Mouse (Mus musculus) retina, adult 2 months (tissue): ENCODE data around the gene Cep295nl.
"Not testable (repeated sequence)": the region's sequence is repeated elsewhere in the genome, so short reads cannot be mapped to it uniquely, and the experiment has no call there.

Experiments
- DNase-seq: peaks from one replicate; pipeline ENCODE4 v3.0.0-alpha.2; 2012; ENCODE audit warnings: low read depth, low spot score

The Cep295nl gene

GRCm38 (mm10) chr11:118342400-118342981, at the start of gene Cep295nl:
Gene Cep295nl (minus strand): TSS chr11:118342500.
- DNase-seq, result no peak

GRCm38 (mm10) chr11:118387816-118388215, 45.5 kb upstream of the Cep295nl start:
- not testable (repeated sequence) for DNase-seq

- DNase-seq, result peak; percentile 36
Measured at GRCm38 (mm10) chr11:118379251-118380009, 37.1 kb upstream of the Cep295nl start.

GRCm38 (mm10) chr11:118378656-118379055, 36.4 kb upstream of the Cep295nl start:
- DNase-seq, result no peak

- not testable (repeated sequence) for DNase-seq
Measured at GRCm38 (mm10) chr11:118376323-118376722, 34.0 kb upstream of the Cep295nl start.

- DNase-seq, result no peak
Measured at GRCm38 (mm10) chr11:118375881-118376280, 33.6 kb upstream of the Cep295nl start.

GRCm38 (mm10) chr11:118375461-118375860, 33.2 kb upstream of the Cep295nl start:
- DNase-seq, result no peak

- DNase-seq, result no peak
Measured at GRCm38 (mm10) chr11:118375006-118375405, 32.7 kb upstream of the Cep295nl start.

- DNase-seq, result no peak
Measured at GRCm38 (mm10) chr11:118374506-118374905, 32.2 kb upstream of the Cep295nl start.

GRCm38 (mm10) chr11:118372641-118373040, 30.3 kb upstream of the Cep295nl start:
- DNase-seq, result no peak

GRCm38 (mm10) chr11:118371876-118372275, 29.6 kb upstream of the Cep295nl start:
- DNase-seq, result no peak

GRCm38 (mm10) chr11:118369657-118370056, 27.4 kb upstream of the Cep295nl start:
- DNase-seq, result no peak

GRCm38 (mm10) chr11:118369251-118369650, 27.0 kb upstream of the Cep295nl start:
- DNase-seq, result no peak

GRCm38 (mm10) chr11:118368330-118368729, 26.0 kb upstream of the Cep295nl start:
- DNase-seq, result no peak

- no peak for DNase-seq
Measured at GRCm38 (mm10) chr11:118366559-118366958, 24.3 kb upstream of the Cep295nl start.

- no peak for DNase-seq
Measured at GRCm38 (mm10) chr11:118366108-118366507, 23.8 kb upstream of the Cep295nl start.

GRCm38 (mm10) chr11:118365171-118365570, 22.9 kb upstream of the Cep295nl start:
- no peak for DNase-seq

GRCm38 (mm10) chr11:118364021-118364420, 21.7 kb upstream of the Cep295nl start:
- no peak for DNase-seq

- DNase-seq, result no peak
Measured at GRCm38 (mm10) chr11:118362971-118363518, 20.7 kb upstream of the Cep295nl start.

- no peak for DNase-seq
Measured at GRCm38 (mm10) chr11:118362501-118362900, 20.2 kb upstream of the Cep295nl start.

- no peak for DNase-seq
Measured at GRCm38 (mm10) chr11:118360907-118361341, 18.6 kb upstream of the Cep295nl start.

- DNase-seq, result no peak
Measured at GRCm38 (mm10) chr11:118360491-118360890, 18.2 kb upstream of the Cep295nl start.

- no peak for DNase-seq
Measured at GRCm38 (mm10) chr11:118355640-118356039, 13.3 kb upstream of the Cep295nl start, which contains the start of gene Timp2. Gene Timp2 (minus strand): TSS chr11:118355740.
